Mouse (Mus musculus) activated CD4-positive, CD25-positive, alpha-beta regulatory T cell, adult 4 months (primary cell): ENCODE results near the gene Gcnt3. TPM values are rescaled to one million over a fixed set of nuclear protein-coding genes. Genes with fewer than 3 reads are reported as not detected.
A peak's percentile ranks its signal among the peaks of the same experiment; 100 is the strongest.

Source experiments
- ATAC-seq: one replicate; pipeline ENCODE4 v1.8.0; 2017
- polyA plus RNA-seq, 2 experiments: library from polyadenylated mRNA; unstranded; fragments of 100-300 nt; shearing (Covaris generic); gene quantifications; one replicate each; pipeline ENCODE4 v1.2.1; 2017

Gene Gcnt3
- not detected for polyA plus RNA-seq

GRCm38 (mm10) chr9:70037988-70038387 lies at the start of gene Gcnt3:
Gene Gcnt3 (minus strand): TSS chr9:70038088.
- ATAC-seq = no peak

DNA sequence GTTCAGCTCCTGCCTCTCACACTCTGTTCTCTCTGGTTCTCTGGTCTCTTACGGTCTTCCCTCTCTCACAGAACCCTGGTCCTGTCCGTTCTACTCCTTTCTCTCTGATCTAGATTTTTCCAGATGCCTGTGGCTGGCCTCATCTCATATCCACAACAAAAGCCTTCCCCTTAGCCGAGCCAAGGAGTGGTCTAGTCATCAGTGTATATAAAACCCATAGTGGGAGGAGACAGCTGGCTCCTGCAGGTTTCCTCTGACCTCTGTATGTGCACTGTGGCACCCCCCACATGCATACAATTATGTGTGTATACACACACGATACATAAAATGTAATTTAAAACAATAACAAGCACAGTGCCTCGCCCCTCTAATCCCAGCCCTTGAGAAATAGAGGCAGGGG lies 49.5 kb upstream of the Gcnt3 start:
- no peak for ATAC-seq

DNA sequence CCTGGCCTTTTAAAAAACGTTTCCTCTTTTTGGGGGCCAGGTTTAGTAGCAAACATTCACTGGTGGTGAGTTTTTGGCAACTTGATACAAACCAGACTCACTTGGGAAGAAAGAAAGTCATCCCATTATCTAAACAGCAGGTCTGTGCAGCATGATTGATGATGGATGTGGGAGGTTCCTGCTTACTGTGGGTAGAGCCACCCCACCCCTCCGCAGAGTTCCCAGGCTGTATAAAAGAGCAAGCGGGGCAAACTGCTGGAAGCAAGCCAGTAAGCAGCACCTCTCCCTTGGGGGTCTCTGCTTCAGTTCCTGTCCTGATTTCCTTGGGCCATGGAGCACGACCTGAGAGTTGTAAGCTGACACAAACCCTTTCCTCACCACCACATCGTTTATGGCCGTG lies 48.2 kb upstream of the Gcnt3 start:
- no peak for ATAC-seq

GRCm38 (mm10) chr9:70084107-70084506 lies 46.2 kb upstream of the Gcnt3 start:
- no peak for ATAC-seq

GRCm38 (mm10) chr9:70082357-70083204 lies 44.7 kb upstream of the Gcnt3 start:
- no peak for ATAC-seq

DNA sequence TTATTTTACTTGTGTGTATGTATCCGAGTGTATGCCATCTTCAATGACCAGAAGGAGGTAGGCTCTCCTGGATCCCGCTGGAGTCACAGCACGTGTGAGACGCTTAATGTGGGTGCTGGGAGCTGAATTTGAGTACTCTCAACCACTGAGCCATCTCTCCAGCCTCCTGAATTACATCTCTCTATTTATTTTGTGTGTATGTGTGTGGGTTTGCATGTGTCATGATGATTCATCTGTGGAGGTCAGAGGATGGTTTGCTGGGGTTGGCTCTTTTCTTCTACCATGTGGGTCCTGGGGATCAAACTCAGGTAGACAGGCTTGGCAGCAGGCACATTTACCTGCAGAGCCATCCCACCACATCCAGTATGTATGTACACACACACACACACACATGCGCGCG lies 43.9 kb upstream of the Gcnt3 start:
- ATAC-seq = no peak

GRCm38 (mm10) chr9:70080976-70081375 lies 43.1 kb upstream of the Gcnt3 start:
- no peak for ATAC-seq

- peak; percentile 69 for ATAC-seq
These were observed 42.3 kb upstream of the Gcnt3 start for GRCm38 (mm10) chr9:70080027-70080800.

- ATAC-seq = no peak
These were observed 40.1 kb upstream of the Gcnt3 start for GRCm38 (mm10) chr9:70078034-70078433.

DNA sequence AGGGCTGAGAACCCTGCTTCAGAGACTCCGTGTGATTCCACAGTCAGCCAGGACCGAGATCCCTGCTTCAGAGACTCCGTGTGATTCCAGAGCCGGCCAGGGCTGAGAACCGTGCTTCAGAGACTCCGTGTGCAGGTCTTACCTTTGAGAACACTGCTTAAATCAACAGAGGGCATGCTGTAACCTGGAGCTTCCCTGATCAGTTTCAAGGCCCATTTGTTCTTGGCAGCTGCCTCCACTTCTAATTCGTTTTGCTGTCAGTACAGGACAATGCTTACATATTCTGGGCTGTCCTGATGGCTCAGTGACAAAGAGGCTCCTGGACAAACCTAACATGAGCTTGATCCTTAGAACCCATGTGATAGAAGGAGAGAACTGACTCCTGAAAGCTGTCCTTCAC lies 39.3 kb upstream of the Gcnt3 start:
- no peak for ATAC-seq

DNA sequence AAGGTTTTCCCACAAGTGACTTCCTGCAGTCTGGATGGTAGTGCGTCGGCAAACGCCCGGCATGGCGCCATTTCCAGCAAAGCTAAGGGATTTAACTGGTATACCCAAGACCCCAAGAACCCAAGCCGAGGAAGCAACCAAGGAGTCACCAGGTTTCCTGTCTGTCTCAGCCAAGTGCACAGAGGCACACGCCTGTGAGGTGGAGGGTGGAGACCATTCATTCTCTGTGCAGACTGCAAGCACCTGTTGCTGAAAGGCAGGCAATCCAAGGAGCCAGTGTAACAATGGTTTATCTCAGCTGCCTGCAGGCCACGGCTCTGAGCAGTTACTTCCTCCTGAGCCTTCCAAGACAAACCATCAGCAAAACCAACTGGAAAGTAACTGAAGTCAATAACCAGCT lies 34.5 kb upstream of the Gcnt3 start:
- no peak for ATAC-seq

DNA sequence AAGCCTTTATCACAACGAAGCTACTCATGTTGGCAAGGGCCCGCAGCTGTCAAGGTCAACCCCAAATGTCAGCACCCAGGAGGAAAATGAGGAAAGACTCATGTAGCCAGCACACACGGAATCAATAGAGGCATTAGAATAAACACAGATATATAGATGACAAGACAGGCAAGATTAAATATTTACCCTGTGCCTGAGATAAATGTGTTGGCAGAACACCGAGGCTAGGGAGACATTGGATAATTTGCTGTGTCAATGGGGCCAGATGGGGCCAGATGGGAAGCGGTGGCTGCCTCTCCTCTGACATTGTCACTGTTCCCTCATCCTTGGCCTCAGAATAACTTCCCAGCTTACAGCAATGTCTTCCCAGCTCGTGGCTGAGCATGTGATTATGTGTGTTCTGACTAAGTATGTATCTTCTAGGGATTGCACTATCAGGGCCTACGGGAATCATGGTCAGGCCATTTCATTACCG lies 32.1 kb upstream of the Gcnt3 start:
- ATAC-seq = no peak

GRCm38 (mm10) chr9:70067497-70067896 lies 29.6 kb upstream of the Gcnt3 start:
- no peak for ATAC-seq

GRCm38 (mm10) chr9:70062012-70062411 lies 24.1 kb upstream of the Gcnt3 start:
- no peak for ATAC-seq

DNA sequence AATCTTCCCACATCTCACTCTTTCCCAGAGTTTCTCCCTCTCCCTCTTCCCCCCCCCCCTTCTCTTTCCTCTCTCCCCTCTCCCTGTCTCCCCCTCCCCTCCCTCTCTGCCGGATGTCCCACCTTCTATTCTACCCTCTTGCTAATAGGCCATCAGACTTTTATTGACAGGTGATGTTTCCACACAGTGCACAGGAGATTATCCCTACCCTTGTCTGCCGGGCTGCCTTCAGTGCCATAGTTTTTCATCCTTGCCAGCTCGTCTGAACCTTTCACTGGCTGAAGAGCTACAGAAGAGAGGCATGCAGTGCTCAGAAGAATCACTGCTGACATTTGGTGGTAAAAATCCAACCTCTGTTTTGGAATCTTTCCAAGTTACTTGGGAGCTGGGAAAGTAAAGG lies 15.5 kb upstream of the Gcnt3 start:
- no peak for ATAC-seq

DNA sequence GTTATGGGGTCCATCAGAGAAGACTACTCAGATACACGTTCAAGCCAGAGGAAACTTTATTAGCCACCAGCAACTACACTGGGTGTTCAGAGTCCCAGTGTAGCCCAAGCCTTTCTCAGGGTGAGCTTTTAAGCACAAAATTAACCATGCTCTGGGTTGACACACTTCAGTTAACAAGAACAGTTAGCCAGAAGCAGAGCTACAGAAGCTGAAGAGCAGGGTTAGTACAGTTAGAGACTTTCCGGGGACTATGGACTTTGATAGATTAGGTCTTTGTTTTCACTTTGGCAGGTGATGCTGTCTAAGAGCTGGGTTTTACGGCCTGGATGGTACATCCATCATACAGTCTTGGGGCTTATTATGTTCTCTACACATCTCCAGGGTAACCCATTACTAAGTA lies 14.8 kb upstream of the Gcnt3 start:
- no peak for ATAC-seq

GRCm38 (mm10) chr9:70049839-70050238 lies 12.0 kb upstream of the Gcnt3 start:
- ATAC-seq = no peak

DNA sequence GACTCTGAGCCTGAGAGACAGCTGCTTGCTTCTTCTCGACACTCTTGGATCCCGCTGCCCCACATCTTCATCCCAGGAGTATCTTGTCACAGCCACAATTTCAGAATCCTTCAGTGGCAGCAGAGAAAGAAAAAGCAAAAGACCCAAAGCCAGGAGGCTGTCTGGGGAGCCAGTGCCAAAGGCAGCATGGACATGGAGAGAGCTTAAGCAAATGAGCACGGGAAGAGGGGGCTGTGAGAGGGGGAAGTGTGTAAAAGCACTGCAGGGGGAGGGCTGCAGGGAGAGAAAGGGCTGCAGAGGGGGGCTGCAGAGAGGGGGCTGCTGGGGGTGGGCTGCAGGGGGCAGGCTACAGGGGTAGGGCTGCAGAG lies 11.5 kb upstream of the Gcnt3 start:
- ATAC-seq = no peak

- ATAC-seq = no peak
These were observed 11.0 kb upstream of the Gcnt3 start for GRCm38 (mm10) chr9:70048751-70049415.

GRCm38 (mm10) chr9:70048280-70048679 lies 10.4 kb upstream of the Gcnt3 start:
- ATAC-seq = no peak

DNA sequence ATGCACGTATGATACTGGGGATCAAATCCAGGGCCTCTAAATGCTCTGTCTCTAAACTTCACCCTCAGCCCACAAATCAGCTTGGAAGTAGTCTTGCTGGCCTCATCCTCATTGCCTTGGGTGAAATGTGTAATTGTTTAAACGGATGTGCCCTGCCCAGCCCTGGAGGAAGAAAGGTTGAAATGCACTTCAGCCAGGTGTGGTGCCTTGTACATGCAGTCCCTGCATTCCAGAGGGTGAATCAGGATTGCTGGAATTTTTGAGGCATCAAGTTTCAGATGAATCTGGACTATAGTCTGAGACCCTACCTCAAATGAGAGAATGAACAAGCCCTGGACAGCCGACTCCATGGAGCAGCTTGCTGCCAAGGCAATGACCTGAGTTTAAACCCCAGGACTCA lies 10.0 kb upstream of the Gcnt3 start:
- ATAC-seq = no peak

DNA sequence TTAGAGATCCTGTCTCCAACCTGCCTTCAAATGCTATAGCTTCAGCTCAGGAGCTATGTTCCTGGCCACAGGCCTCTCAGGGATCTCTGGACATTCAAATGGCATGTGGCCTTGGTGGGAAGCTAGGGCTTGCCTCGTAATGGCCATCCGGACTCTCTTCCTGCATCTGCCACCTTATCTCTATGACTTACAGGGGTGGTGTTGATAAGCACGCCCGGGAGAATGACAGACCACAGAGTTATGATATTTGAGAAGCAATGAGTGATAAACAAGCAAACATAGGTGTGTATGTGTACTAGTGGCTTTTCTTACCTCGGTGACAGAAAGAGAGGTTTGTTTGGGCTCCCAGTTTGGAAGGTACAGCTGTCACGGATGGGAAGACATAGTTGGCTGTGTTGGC lies 8.4 kb upstream of the Gcnt3 start:
- ATAC-seq = no peak

GRCm38 (mm10) chr9:70044865-70045264 lies 7.0 kb upstream of the Gcnt3 start:
- ATAC-seq = no peak
